Mouse (Mus musculus): ENCODE data around the gene Max.

The Max gene

GRCm38 (mm10) chr12:76920398-76920797 is 41.6 kb downstream of the Max start:
- no peak for DNase-seq

- no peak for DNase-seq
Observed at GRCm38 (mm10) chr12:76918855-76919254, 43.1 kb downstream of the Max start.

GRCm38 (mm10) chr12:76918113-76918512 is 43.9 kb downstream of the Max start:
- DNase-seq = no peak

DNA sequence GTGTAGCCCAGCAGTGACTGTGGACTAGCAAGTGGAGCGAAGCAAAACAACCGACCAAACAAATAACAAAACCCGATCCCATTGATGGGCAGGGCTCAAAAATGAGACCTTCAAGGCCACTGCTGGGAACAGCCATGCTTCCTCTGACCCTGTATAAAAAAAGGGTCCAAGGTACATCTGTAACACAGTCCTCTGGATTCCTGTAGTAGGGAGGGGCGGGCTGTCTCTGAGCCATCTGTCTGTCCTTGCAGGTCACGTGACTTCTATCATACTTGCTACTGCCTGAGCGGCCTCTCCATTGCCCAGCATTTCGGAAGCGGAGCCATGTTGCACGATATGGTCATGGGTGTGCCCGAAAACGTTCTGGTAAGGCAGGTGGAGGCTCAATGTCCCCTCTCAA is 45.8 kb downstream of the Max start:
- DNase-seq = no peak

GRCm38 (mm10) chr12:76912193-76912592 is 49.8 kb downstream of the Max start:
- no peak for DNase-seq

DNA sequence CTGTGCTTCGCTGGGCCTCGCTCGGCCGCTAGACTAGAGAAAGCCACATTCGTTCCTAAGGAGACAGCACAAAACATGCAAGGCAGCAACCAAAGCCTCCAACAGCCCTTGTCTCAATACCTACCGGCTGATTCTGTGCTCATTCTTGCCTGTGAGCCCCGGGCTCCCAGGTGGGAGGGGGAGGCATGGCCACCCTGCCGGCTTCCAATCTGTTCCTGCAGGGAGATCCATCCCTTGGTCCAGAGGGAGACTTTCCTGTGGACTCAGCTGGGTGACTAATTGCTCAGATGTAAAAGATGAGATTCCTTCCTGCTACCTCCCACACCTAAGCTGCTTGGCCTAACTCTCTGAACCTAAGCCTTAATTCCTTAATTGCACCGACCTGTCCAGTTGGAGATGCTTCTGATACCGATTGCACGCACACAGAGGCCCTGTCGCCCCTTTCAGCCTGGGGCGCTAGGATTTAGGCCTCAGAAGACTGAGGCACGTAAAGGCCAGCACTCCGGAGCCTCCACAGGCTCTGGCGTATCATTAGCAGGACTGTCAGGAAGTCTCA is 50.8 kb downstream of the Max start:
- no peak for DNase-seq

- no peak for DNase-seq
Observed at GRCm38 (mm10) chr12:76910258-76910940, 51.6 kb downstream of the Max start.

GRCm38 (mm10) chr12:76909218-76909617 is 52.8 kb downstream of the Max start:
- DNase-seq = no peak

DNA sequence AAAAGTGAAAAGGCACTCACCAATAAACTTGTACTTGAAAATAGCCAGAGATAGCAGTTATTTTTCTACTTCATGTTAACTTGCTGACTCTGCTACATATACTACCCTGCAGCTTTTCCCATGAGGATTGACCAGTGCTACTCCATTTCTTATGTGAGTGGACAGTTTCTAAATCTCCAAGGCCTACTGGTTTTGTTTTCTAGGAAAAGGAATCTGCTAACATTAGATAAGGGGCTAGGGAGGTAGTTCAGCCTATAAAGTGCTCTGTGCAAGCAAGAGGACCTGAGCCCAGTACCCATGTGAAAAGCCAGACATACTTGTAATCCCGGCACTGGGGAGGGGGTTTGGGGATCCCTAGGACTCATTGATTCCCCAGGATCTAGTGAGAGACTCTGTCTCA is 55.7 kb downstream of the Max start:
- no peak for DNase-seq

GRCm38 (mm10) chr12:76901508-76902294 is 60.3 kb downstream of the Max start:
- DNase-seq = no peak

DNA sequence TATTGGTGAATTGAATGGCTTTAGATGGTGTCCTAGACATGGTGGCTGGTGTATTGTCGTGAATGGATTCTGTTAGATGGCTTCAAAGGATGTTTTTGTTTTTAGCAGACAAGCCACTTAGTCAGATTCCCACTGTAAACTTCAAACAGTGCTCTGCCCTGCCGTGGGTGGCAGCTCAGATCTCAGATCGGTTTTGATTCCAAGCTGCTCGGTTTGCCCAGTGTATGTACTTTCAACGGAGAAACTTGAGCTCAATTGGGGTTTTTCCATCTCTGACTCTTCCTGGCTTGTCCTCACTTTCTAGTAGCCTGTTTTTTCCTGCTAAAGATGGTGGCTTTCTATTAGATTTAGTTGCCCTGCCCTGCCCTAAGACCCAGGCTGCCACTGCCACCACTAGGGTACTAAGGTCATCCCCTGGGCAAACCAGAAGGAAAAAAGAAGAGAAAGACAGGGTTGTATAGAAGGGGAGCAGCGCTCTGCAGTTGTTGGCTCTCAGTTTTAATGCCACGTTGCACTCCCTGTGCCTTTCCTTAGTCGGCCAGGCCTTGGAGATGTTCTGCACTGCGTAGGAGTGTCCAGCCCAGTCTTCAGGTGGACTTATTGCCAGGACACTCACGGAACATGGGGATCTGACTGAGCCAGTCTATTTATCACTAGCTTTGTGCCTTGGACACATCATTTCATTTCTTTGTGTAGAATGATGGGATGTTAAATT is 62.6 kb downstream of the Max start:
- no peak for DNase-seq

DNA sequence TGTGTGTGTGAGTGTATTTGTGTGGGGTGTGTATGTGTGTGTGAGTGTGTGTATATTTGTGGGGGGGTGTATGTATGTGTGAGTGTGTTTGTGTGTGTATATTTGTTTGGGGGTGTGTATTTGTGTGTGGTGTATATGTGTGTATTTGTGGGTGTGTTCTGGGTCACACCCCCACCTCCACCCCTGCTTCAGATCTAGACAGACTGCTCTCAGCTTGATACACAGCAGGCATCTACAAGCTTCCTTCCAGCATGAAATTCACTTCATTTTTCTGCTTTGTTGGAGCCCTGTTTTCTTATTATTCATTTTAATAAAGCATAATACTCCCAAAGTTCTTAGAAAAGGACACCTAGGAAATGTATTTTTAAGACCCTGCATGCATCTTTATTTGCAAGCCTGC is 63.9 kb downstream of the Max start:
- DNase-seq = no peak

- no peak for DNase-seq
Observed at GRCm38 (mm10) chr12:76897006-76897405, 65.0 kb downstream of the Max start.

DNA sequence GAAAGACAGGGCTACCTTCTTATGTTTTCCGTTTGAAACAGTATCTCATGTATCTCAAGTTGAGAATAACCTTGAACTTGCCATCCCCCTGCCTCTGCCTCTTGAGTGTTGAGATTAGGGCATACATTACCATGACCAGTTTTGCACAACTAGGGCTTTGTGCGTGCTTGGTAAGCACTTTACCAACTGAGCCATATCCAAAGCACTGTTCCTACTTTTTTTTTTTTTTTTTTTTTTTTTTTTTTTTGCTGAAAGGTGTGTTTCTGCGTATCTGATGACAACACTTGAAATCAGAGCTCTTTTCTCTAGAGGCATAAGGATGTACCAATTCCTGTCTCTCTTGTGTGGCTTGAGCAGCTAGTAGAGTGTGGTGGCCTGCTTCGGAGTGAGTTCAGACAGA is 65.4 kb downstream of the Max start:
- no peak for DNase-seq

DNA sequence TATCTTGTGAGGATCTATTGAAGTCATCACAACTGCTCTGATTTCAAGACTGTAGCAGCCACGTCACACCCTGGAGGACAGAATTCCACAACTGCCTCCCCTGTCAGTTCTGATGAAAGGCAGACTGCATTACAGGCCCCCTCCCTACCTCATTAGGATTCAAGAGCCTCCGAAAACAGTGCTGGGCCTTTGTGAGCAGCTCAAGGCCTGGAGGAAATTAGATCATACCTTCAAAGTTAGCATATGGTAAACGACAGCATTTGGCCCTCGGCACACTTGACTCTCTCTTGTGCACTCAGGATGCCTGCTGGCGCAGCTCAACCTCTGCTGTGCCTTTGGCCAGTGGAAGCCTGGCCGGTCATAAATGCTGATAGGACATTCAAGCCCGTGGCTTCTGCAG is 66.2 kb downstream of the Max start:
- no peak for DNase-seq

- DNase-seq = no peak
Observed at GRCm38 (mm10) chr12:76894792-76895559, 67.0 kb downstream of the Max start.

DNA sequence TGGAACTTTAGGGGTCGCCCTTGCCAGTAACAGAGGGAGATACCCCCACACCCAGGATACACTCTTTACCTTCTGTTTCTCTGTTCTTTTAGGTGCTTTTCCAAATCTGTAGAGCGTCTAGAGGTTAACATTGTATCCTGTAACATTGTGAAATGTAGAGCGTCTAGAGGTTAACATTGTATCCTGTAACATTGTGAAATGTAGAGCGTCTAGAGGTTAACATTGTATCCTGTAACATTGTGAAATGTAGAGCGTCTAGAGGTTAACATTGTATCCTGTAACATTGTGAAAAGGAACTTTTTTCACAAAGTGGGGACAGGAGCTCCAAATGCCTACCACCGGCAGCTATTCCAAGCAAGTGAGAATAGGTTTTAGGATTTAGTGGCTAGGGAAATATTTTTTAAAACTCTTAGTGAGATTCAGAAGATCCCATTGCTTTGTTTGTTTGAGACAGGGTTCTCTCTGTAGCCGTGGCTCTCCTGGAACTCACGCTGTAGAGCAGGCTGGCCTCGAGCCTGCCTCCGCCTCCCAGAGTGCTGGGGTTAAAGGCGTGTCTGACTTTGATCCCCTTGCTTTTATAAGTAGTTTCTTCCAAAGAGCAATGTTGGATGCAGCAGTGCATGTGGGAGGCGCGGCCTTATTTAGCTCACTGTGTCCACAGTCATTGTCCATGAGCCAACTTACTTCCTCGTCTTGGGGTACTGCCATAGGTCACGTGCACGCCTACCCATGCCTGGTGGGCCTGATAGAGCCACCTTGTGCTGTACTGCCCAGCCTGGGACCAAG is 68.9 kb downstream of the Max start:
- no peak for DNase-seq

DNA sequence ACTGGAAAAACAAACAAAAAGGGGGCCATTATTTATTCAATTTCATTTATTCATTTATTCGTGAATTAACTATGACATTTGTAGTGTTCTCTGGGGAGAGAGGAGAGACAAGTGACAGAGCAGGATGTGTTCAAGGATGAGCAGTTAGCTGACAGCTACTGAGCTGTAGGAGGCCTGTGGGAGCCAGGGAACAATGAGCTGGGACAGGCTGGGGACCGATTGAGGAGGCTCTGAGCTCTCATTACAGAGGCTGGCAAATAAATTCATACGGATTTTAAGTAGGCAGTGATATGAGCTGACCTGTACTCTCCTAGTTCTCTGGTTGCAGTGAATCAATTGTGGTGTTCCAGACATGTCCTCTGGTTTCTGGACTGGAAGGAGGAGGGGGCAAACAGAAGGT is 70.8 kb downstream of the Max start:
- no peak for DNase-seq

- no peak for DNase-seq
Observed at GRCm38 (mm10) chr12:76889404-76890184, 72.4 kb downstream of the Max start.

DNA sequence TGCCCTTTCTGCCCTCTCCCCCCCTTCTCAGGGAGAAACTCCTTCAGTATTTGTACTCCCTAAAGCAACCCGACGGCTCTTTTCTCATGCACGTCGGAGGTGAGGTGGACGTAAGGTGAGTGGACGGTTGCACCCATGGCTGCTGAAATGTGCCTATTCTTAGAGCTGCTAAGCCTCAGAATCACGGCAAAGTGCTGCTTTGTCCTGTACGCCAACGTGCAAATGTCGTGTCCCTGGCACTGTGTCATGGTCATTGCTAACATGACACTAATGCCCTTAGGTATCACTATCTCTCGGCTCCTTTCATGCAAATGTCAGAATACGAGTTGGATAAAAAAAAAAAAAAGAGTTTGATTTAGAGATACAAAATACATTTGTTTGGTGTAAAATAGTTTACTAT is 74.1 kb downstream of the Max start:
- no peak for DNase-seq
